Mouse (Mus musculus): ENCODE data around the gene Gm26657.

The Gm26657 gene

DNA sequence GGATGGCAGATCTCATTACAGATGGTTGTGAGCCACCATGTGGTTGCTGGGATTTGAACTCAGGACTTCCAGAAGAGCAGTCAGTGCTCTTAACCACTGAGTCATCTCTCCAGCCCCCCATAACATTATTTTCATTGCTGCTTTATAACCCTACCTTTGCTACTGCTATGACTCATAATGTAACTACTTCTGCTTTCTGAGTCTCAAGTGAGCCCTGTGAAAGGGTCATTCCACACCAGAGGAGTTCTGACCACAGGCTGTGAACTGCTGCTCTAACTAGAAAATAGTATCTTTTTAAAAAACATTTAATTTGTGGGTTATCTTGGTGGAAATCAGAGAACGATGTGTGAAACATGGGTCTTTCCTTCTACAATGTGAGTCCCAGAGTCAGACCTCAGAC is 17.8 kb downstream of the Gm26657 start:
- no peak for DNase-seq (ENCODE audit: low read depth, low spot score)

DNA sequence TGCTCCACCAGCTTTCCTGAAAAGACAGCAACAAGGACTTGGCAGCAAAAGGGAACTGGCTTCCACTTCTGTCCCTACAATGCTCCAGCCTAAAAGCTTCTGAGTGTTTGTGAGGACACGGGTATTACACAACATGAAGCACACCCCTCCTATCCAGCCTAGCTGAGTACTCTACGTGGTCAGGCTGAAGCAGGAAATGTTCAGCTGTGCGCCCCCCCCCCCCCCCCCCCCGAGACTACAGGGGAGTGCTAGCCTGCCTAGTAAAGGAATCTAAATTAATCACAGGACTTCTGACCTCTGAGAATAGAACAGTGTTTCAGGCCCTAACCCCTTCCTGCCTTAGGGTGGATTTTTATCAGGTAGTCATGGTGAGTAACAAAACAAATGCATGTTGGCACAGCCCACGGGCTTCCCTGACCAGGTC is 28.0 kb downstream of the Gm26657 start:
- DNase-seq (ENCODE audit: low read depth, low spot score), result no peak

DNA sequence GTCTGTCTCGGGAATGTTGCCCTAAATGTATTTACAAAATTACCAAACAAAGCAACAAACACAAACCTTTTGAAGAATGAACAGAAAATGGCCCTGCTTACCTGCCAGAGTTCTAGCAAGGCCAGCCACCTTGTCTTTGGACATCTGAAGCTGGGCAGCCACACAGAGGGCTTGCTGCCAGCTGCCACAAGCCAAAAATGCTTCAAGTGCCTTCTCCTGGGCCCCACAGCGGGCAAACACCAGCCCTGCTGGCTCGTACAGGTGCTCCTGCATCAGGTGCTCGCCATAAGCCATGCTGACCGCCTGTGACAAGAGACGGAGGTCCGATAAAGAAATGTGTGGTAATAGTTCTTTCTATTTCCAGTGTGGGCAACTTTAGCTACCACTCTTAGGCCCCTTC is 29.0 kb downstream of the Gm26657 start:
- no peak for DNase-seq (ENCODE audit: low read depth, low spot score)

DNA sequence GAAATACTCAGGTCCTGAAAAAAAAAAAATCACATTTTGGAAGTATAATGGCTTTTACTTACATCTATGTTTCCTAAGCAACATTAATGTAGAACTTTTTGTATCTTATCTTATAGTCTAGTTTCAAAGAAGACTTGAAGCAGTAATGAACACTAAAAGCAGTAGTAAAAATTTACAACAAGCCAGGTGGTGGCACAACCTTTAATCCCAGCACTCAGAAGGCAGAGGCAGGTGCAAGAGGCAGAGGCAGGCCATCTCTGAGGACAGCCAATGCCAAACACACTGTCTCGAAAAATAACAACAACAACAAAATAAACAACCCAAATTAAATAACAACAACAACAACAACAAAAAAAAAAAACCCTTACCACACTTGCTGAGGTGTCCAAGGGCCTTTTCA is 31.2 kb downstream of the Gm26657 start:
- DNase-seq (ENCODE audit: low read depth, low spot score), result no peak

Data from retina, postnatal 7 days (tissue).